Comparison of ENCODE assay signal across 8 mouse cellular contexts in the genomic region with DNA sequence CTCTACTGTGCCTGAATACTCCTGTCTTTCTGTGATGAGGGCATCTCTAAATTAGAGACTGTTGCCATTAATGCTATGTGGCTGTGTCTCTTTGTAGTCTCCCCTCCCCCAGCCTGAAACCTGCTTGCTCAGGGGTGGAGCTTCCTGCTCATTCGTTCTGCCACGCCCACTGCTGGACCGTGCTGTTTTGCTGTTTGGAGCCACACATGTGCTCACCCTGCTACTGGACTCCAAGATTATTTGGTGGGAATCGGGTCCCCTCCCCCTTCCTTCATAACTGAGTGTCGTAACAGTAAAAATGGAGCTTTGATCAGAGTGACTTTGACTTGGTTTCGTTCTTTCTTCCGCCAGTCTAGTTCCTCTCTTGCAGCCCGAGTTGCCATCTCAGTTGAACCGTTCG.
A peak's percentile ranks its signal among the peaks of the same experiment; 100 is the strongest.
DNase-seq lines count a peak whose midpoint lies in the region; ATAC-seq and TF ChIP-seq lines count a peak whose summit lies in the region.
"Not testable (repeated sequence)": the region's sequence is repeated elsewhere in the genome, so short reads cannot be mapped to it uniquely, and the experiment has no call there.

No protein-coding gene starts in this region.

- ATAC-seq in liver, embryonic 11.5 days (replicated peaks; ENCODE audit: low FRiP score): 0 out of 2 replicates have a peak, but pooled peaks have one; percentile 21
- not testable (repeated sequence) for ATAC-seq in liver, embryonic 15.5 days (ENCODE audit: insufficient read depth)

- WGBS in liver, embryonic 11.5 days: 54% methylated on average over 10 of the region's 10 CpGs
- 34% methylated on average over 10 of the region's 10 CpGs for WGBS in liver, embryonic 15.5 days (ENCODE audit: insufficient replicate concordance)
- WGBS in thymus, adult 2 months: 50% methylated on average over 10 of the region's 10 CpGs

- H3K4me3 ChIP-seq in liver, embryonic 11.5 days (ENCODE audit: low read depth, low read length); liver, embryonic 15.5 days (replicated peaks): not testable (repeated sequence)
- peak overlapping the region; percentile 37 for H3K4me3 ChIP-seq in thymus, adult 2 months (ENCODE audit: control insufficient read depth, insufficient read depth, low read length)

- peak; percentile 55 for DNase-seq in CD4-positive, CD25-positive, alpha-beta regulatory T cell, adult 2 months (ENCODE audit: low read depth, low spot score)
- peak; percentile 14 for DNase-seq in T-cell, adult 2 months (ENCODE audit: low spot score)
- peak; percentile 73 for DNase-seq in heart, adult 11 months
- DNase-seq in liver, embryonic 11.5 days (ENCODE audit: low spot score): not testable (repeated sequence)
- DNase-seq in naive thymus-derived CD4-positive, alpha-beta T cell, adult 2 months (ENCODE audit: low read depth): peak; percentile 40
- peak; percentile 12 for DNase-seq in thymus, adult 2 months
- peak; percentile 31 for DNase-seq in thymus, postnatal 4 days

- H3K4me2 ChIP-seq in liver, embryonic 11.5 days: not testable (repeated sequence)
- peak overlapping the region; percentile 29 for H3K4me2 ChIP-seq in liver, embryonic 15.5 days

- not testable (repeated sequence) for H3K36me3 ChIP-seq in liver, embryonic 11.5 days (ENCODE audit: control insufficient read depth, insufficient read depth, low read length); liver, embryonic 15.5 days (replicated peaks); thymus, adult 2 months (ENCODE audit: control insufficient read depth, insufficient read depth, low read length)

- H3K9me3 ChIP-seq in liver, embryonic 11.5 days (ENCODE audit: control insufficient read depth, low read length); liver, embryonic 15.5 days (replicated peaks): not testable (repeated sequence)

- not testable (repeated sequence) for H3K27ac ChIP-seq in liver, embryonic 11.5 days (ENCODE audit: low read depth, low read length); liver, embryonic 15.5 days (replicated peaks); thymus, adult 2 months (ENCODE audit: control insufficient read depth, insufficient read depth, low read length)

- TF ChIP-seq POLR2A in thymus, adult 2 months (IDR thresholded peaks at IDR 0.05; ENCODE audit: control insufficient read depth, extremely low read depth, insufficient read depth, low read length, poor library complexity): not testable (repeated sequence)

- not testable (repeated sequence) for TF ChIP-seq CTCF in thymus, adult 2 months (IDR thresholded peaks at IDR 0.05; ENCODE audit: borderline replicate concordance, control insufficient read depth, extremely low read depth, insufficient read depth, low read length, poor library complexity)

- not testable (repeated sequence) for H3K27me3 ChIP-seq in liver, embryonic 11.5 days (replicated peaks; ENCODE audit: control insufficient read depth, insufficient read depth, low read length); liver, embryonic 15.5 days; thymus, adult 2 months (ENCODE audit: control insufficient read depth, insufficient read depth, low read length)

- H3K9ac ChIP-seq in liver, embryonic 11.5 days (ENCODE audit: low read depth, low read length); liver, embryonic 15.5 days: not testable (repeated sequence)

- H3K4me1 ChIP-seq in liver, embryonic 11.5 days (replicated peaks; ENCODE audit: control insufficient read depth, insufficient read depth, low read length); liver, embryonic 15.5 days (replicated peaks); thymus, adult 2 months (replicated peaks; ENCODE audit: control insufficient read depth, insufficient read depth, low read length): not testable (repeated sequence)
